Mouse (Mus musculus): ENCODE results near the gene Atp6v1e1. TPM values are rescaled to one million over a fixed set of nuclear protein-coding genes. Genes with fewer than 3 reads are reported as not detected.

Gene Atp6v1e1
- polyA plus RNA-seq, 1 experiment from 2014 or later: 144 TPM

DNA sequence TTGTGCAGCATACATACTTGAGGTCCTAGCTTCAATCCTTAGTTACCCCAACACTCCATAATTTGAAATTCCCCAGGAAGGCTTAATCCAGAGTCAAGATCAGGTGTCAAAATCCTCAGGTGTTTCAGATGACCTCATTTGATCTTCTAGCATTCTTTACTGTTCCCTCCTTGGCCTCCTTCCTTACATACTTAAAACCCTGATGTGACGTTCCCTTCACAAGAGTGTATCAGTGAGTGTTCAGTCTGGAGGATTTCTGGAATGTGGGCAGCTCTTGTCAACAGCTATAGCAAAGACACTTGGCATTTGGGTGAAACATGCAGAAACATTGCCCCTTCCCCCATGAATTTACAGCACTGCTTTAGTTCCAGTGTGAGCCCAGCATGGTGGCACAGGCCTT lies 52.6 kb downstream of the Atp6v1e1 start:
- H3K27me3 ChIP-seq (replicated peaks): no peaks in the 10 kb centered on the region
- 48% methylated on average over 1 of the region's 1 CpGs for WGBS
- no peak for ATAC-seq (ENCODE audit: insufficient number of reproducible peaks, low FRiP score)
- no peak overlapping the region for H3K27ac ChIP-seq (ENCODE audit: poor library complexity, severe bottlenecking)
- no peak overlapping the region for H3K9ac ChIP-seq
- no peaks in the 10 kb centered on the region; the same call in 1 of the 2 replicates for H3K4me1 ChIP-seq (replicated peaks)
- H3K4me2 ChIP-seq: no peak overlapping the region
- H3K36me3 ChIP-seq: no peaks in the 10 kb centered on the region
- H3K9me3 ChIP-seq (replicated peaks): no peaks in the 10 kb centered on the region
- H3K4me3 ChIP-seq: no peak overlapping the region

DNA sequence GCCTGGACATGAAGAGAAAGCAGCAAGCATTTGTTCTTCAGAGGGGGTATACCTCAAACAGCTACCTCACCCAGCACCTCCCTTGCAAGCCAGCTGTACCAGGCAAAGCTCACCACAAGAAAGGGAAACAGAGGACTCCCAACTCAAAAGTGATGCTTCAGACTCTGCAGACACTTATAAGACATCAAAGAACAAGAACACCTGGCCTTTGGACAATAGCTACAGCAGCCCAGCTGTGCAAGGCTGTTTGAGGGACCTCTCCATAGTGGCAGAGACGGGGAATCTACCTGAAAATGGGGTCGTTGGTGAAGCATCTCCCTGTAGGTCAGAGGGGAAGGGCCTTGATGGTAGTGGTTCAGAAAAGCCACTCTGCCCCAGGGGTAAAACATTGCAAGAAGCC lies 61.4 kb downstream of the Atp6v1e1 start:
- 79% methylated on average over 2 of the region's 2 CpGs for WGBS

GRCm38 (mm10) chr6:120746416-120746815 lies 76.2 kb downstream of the Atp6v1e1 start:
- H3K36me3 ChIP-seq: no peaks in the 10 kb centered on the region
- H3K27me3 ChIP-seq (replicated peaks): no peaks in the 10 kb centered on the region
- H3K4me3 ChIP-seq: no peak overlapping the region
- 92% methylated on average over 2 of the region's 2 CpGs for WGBS
- no peaks in the 10 kb centered on the region for H3K4me1 ChIP-seq (replicated peaks)
- H3K9me3 ChIP-seq (replicated peaks): no peaks in the 10 kb centered on the region
- no peak overlapping the region for H3K27ac ChIP-seq (ENCODE audit: poor library complexity, severe bottlenecking)
- no peak overlapping the region for H3K9ac ChIP-seq
- no peak for ATAC-seq (ENCODE audit: insufficient number of reproducible peaks, low FRiP score)
- no peak overlapping the region for H3K4me2 ChIP-seq

More for the DNA sequence above, 61.4 kb downstream of the Atp6v1e1 start:
- Histone ChIP-seq H3K9me3 (replicated peaks) (no peaks in the 10 kb centered on the region), H3K36me3 (peaks cover 29% of the 10 kb centered on the region), H3K4me1 (replicated peaks) (no peaks in the 10 kb centered on the region), H3K9ac (no peak overlapping the region), H3K4me3 (no peak overlapping the region), H3K27me3 (replicated peaks) (no peaks in the 10 kb centered on the region), H3K4me2 (no peak overlapping the region), H3K27ac (ENCODE audit: poor library complexity, severe bottlenecking) (no peak overlapping the region)
- no peak for ATAC-seq (ENCODE audit: insufficient number of reproducible peaks, low FRiP score)

Small RNA genes within 50 kb of the gene (microRNA-seq; reads per million reads assigned to microRNA genes)
- not detected for gene Gm25193

Other genes starting within 250 kb of the Atp6v1e1 start
- 1.4 and 1.9 TPM in 2 replicates for gene Cecr2, start 156.4 kb downstream of the Atp6v1e1 start, polyA plus RNA-seq (2016; fragmentation: Nextera tagmentation; extraction: Ambion mirVana)
- 0.28 TPM in 1 of 2 replicates, not detected in the other for gene Slc25a18, start 49.2 kb downstream of the Atp6v1e1 start, polyA plus RNA-seq (2016; fragmentation: Nextera tagmentation; extraction: Ambion mirVana)
- 32.3 and 34.1 TPM in 2 replicates for gene Bcl2l13, start 13.4 kb upstream of the Atp6v1e1 start, polyA plus RNA-seq (2016; fragmentation: Nextera tagmentation; extraction: Ambion mirVana)
- gene Bid, start 94.1 kb upstream of the Atp6v1e1 start, polyA plus RNA-seq (2016; fragmentation: Nextera tagmentation; extraction: Ambion mirVana): 9.3 and 10.3 TPM in 2 replicates

All from heart, embryonic 12.5 days (tissue).